Mouse (Mus musculus) intestine, embryonic 16.5 days (tissue): Measurements from ENCODE around the gene Stpg2. TPM values are rescaled to one million over a fixed set of nuclear protein-coding genes. Genes with fewer than 3 reads are reported as not detected.

ENCODE experiments used
- polyA plus RNA-seq: library from polyadenylated mRNA; unstranded; fragments of >200 nt; fragmentation: Nextera tagmentation; extraction: Ambion mirVana; gene quantifications from 2 replicates; pipeline ENCODE4 v1.2.1, GENCODE M21; 2015

Gene Stpg2
- polyA plus RNA-seq, 1 experiment from 2014 or later = not detected

Other genes with a start within 250 kb of the Stpg2 start
- gene Rap1gds1, start 130.5 kb upstream of the Stpg2 start, polyA plus RNA-seq = 42.6 and 44.4 TPM in 2 replicates